Mouse (Mus musculus) heart, embryonic 14.5 days (tissue): Measurements from ENCODE around the gene Olig1. TPM values are rescaled to one million over a fixed set of nuclear protein-coding genes. Genes with fewer than 3 reads are reported as not detected.

Source experiments
- ATAC-seq: fragments of 200-750 bp; cut with Nextera tagmentation; 2 replicates; pipeline ENCODE4 v1.8.0; 2017; ENCODE audit warnings: low read depth, moderate TSS enrichment; ENCODE audit not compliant: insufficient number of reproducible peaks, insufficient read depth, low FRiP score
- H3K27ac ChIP-seq, 2 experiments: fragments of 200-500 bp in 1 of 2; fragments of 300-500 bp in 1 of 2; sonication (generic) in 1 of 2; replicated peaks in 1 of 2; 2 replicates each; pipeline ENCODE4 v1.5.1; 2012 to 2014; ENCODE audit warnings: low read depth in 2 of 2, low read length in 2 of 2, control low read depth in 1 of 2, mild to moderate bottlenecking in 1 of 2, mixed read lengths in 1 of 2; ENCODE audit not compliant: control insufficient read depth in 1 of 2, insufficient read depth in 1 of 2
- H3K27me3 ChIP-seq: fragments of 300-500 bp; sonication (generic); 2 replicates; pipeline ENCODE4 v1.6.1; 2014; ENCODE audit warnings: mild to moderate bottlenecking, low read length, control low read depth; ENCODE audit not compliant: control insufficient read depth, insufficient read depth
- H3K36me3 ChIP-seq: fragments of 300-500 bp; sonication (generic); 2 replicates; pipeline ENCODE4 v1.6.1; 2014; ENCODE audit warnings: mild to moderate bottlenecking, control low read depth, low read length, mixed read lengths; ENCODE audit not compliant: control insufficient read depth, insufficient read depth
- H3K4me1 ChIP-seq, 2 experiments: fragments of 200-500 bp in 1 of 2; fragments of 300-500 bp in 1 of 2; sonication (generic) in 1 of 2; 2 replicates each; pipeline ENCODE4 v1.6.1; 2012 to 2014; ENCODE audit warnings: low read length in 2 of 2, control low read depth in 1 of 2, mixed read lengths in 1 of 2; ENCODE audit not compliant: control insufficient read depth in 2 of 2, insufficient read depth in 2 of 2
- H3K4me2 ChIP-seq: fragments of 300-500 bp; sonication (generic); 2 replicates; pipeline ENCODE4 v1.6.1; 2014; ENCODE audit warnings: mild to moderate bottlenecking, low read length
- H3K4me3 ChIP-seq, 2 experiments: fragments of 200-500 bp in 1 of 2; fragments of 300-500 bp in 1 of 2; sonication (generic) in 1 of 2; 2 replicates each; pipeline ENCODE4 v1.5.1; 2012 to 2014; ENCODE audit warnings: low read length in 2 of 2, mild to moderate bottlenecking in 2 of 2, control low read depth in 1 of 2, low read depth in 1 of 2, moderate library complexity in 1 of 2; ENCODE audit not compliant: control insufficient read depth in 1 of 2, insufficient read depth in 1 of 2
- H3K9ac ChIP-seq: fragments of 300-500 bp; sonication (generic); 2 replicates; pipeline ENCODE4 v1.6.1; 2014; ENCODE audit warnings: mild to moderate bottlenecking, low read length
- H3K9me3 ChIP-seq: fragments of 300-500 bp; sonication (generic); 2 replicates; pipeline ENCODE4 v1.6.1; 2016; ENCODE audit warnings: low read length, control low read depth; ENCODE audit not compliant: control insufficient read depth
- WGBS: fragments of 180-500 bp; shearing (Covaris S2); extraction: QIAGEN DNeasy Blood & Tissue Kit; methylation state at CpG from one replicate; pipeline ENCODE4 v1.1.7; 2014; 5-methylcytosine and 5-hydroxymethylcytosine counted together
- polyA plus RNA-seq: library from polyadenylated mRNA; unstranded; fragments of >200 nt; fragmentation: Nextera tagmentation; extraction: Ambion mirVana; gene quantifications from 2 replicates; pipeline ENCODE4 v1.2.1, GENCODE M21; 2014

Olig1 gene
- polyA plus RNA-seq, 1 experiment from 2014 or later, result not detected

GRCm38 (mm10) chr16:91271634-91272033 lies 2.1 kb downstream of the Olig1 start:
- WGBS, result 6% methylated on average over 20 of the region's 20 CpGs
- no peaks in the 10 kb centered on the region for H3K36me3 ChIP-seq
- H3K4me1 ChIP-seq, result peaks cover 3 to 17% of the 10 kb centered on the region in 2 experiments; a peak in 3 of 4 replicates
- H3K9ac ChIP-seq, result no peak overlapping the region
- no peak for ATAC-seq
- no peak overlapping the region for H3K4me2 ChIP-seq
- H3K27me3 ChIP-seq, result peaks cover 98% of the 10 kb centered on the region
- H3K9me3 ChIP-seq, result no peaks in the 10 kb centered on the region
- H3K27ac ChIP-seq, result no peak overlapping the region
- H3K4me3 ChIP-seq, result no peak overlapping the region

DNA sequence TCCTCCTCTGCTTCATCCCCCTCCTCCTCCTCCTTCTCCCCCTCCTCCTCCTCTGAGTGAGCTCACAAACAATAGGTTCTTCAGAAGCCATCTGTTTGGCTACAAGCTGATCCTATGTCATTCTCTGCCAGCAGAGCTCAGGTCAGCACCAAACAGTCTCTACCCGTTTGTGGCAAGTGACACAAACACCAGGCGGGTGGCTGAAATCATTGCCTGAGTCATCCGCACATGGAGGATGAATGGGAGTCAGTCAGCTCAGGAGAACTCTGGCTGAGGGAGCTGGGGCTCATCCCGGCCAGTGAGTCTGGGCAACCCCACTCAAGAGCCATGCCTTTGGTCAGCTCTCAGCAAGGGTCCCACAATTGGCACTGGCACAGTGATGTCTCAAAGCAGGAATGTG lies 10.9 kb downstream of the Olig1 start:
- H3K36me3 ChIP-seq, result no peaks in the 10 kb centered on the region
- no peak overlapping the region for H3K4me2 ChIP-seq
- ATAC-seq, result no peak
- no peak overlapping the region for H3K9ac ChIP-seq
- no peaks in the 10 kb centered on the region for H3K9me3 ChIP-seq
- H3K4me1 ChIP-seq, result peaks cover 0 to 2% of the 10 kb centered on the region in 2 experiments; a peak in 1 of 4 replicates
- no peak overlapping the region for H3K27ac ChIP-seq
- peaks cover 21% of the 10 kb centered on the region for H3K27me3 ChIP-seq
- 66% methylated on average over 4 of the region's 4 CpGs for WGBS
- no peak overlapping the region for H3K4me3 ChIP-seq

- 77% methylated on average over 7 of the region's 7 CpGs for WGBS
- H3K4me2 ChIP-seq, result no peak overlapping the region
- H3K9me3 ChIP-seq, result no peaks in the 10 kb centered on the region
- no peaks in the 10 kb centered on the region for H3K36me3 ChIP-seq
- ATAC-seq, result no peak
- no peaks in the 10 kb centered on the region for H3K4me1 ChIP-seq
- no peak overlapping the region for H3K27ac ChIP-seq
- no peak overlapping the region for H3K9ac ChIP-seq
- no peaks in the 10 kb centered on the region; the same call in 1 of the 2 replicates for H3K27me3 ChIP-seq
- H3K4me3 ChIP-seq, result no peak overlapping the region
These were observed 22.5 kb downstream of the Olig1 start for GRCm38 (mm10) chr16:91292080-91292479.

DNA sequence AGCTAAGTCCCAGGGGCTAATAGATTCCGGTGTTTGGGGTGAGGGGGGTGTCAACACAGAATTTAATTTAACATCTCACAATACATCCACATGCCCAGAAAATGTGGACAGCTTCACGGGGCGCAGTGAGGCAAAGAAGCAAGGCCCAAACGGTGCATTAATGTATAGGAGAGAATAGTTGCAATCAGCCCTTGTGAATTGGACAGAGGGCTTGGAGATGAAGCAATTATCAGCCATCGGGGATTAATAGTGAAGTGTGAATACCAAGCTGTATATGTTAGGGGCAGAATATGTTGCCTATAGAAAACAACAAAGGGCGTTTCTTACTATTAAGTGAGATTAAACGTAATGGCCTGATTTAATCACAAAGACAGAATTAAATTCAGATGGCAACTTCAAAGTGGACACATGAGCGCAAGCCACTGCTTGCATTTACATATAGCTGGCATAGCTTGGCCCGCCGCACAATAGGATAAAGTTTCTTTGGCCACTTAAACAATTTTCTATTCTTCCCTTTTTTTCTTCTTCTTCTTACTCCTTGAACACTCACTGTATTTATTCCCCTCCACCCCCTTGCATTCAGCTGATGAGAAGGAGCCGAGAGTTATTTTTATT lies 23.3 kb downstream of the Olig1 start:
- no peaks in the 10 kb centered on the region for H3K4me1 ChIP-seq
- H3K4me3 ChIP-seq, result no peak overlapping the region
- no peak overlapping the region for H3K27ac ChIP-seq
- no peaks in the 10 kb centered on the region for H3K36me3 ChIP-seq
- H3K9me3 ChIP-seq, result no peaks in the 10 kb centered on the region
- no peak overlapping the region for H3K9ac ChIP-seq
- ATAC-seq, result no peak
- WGBS, result 76% methylated on average over 11 of the region's 11 CpGs
- no peaks in the 10 kb centered on the region; the same call in 1 of the 2 replicates for H3K27me3 ChIP-seq
- H3K4me2 ChIP-seq, result no peak overlapping the region

DNA sequence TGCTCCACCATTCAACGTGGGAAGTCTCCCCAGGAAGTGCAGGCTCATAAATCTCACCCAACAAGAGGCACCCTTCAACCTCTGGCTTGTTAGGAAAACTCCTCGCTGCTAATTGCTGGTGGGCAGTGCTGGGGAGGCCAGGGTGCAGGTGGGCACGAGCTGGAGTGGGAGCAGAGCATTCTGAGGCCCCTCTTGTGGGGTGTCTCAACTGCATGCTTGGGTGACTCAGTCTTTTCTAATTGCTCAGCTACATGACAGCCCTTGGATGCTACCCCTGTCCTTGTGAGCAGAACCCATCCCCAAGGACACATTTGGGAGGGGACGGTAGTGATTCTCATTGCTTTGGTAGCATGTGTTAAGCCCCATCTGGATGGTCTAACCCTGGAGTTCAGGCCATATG lies 28.2 kb downstream of the Olig1 start:
- H3K27me3 ChIP-seq, result peaks cover 21% of the 10 kb centered on the region
- 41% methylated on average over 4 of the region's 4 CpGs for WGBS
- H3K9ac ChIP-seq, result no peak overlapping the region
- no peaks in the 10 kb centered on the region for H3K9me3 ChIP-seq
- no peak overlapping the region for H3K4me3 ChIP-seq
- no peak overlapping the region for H3K27ac ChIP-seq
- no peaks in the 10 kb centered on the region for H3K4me1 ChIP-seq
- no peak overlapping the region for H3K4me2 ChIP-seq
- no peak for ATAC-seq
- H3K36me3 ChIP-seq, result no peaks in the 10 kb centered on the region

GRCm38 (mm10) chr16:91299412-91299811 lies 29.8 kb downstream of the Olig1 start:
- Histone ChIP-seq H3K4me3 (no peak overlapping the region), H3K4me1 (no peaks in the 10 kb centered on the region), H3K9ac (no peak overlapping the region), H3K36me3 (no peaks in the 10 kb centered on the region), H3K9me3 (no peaks in the 10 kb centered on the region), H3K27me3 (peaks cover 38% of the 10 kb centered on the region), H3K4me2 (no peak overlapping the region), H3K27ac (no peak overlapping the region)
- no peak for ATAC-seq
- 80% methylated on average over 7 of the region's 7 CpGs for WGBS

DNA sequence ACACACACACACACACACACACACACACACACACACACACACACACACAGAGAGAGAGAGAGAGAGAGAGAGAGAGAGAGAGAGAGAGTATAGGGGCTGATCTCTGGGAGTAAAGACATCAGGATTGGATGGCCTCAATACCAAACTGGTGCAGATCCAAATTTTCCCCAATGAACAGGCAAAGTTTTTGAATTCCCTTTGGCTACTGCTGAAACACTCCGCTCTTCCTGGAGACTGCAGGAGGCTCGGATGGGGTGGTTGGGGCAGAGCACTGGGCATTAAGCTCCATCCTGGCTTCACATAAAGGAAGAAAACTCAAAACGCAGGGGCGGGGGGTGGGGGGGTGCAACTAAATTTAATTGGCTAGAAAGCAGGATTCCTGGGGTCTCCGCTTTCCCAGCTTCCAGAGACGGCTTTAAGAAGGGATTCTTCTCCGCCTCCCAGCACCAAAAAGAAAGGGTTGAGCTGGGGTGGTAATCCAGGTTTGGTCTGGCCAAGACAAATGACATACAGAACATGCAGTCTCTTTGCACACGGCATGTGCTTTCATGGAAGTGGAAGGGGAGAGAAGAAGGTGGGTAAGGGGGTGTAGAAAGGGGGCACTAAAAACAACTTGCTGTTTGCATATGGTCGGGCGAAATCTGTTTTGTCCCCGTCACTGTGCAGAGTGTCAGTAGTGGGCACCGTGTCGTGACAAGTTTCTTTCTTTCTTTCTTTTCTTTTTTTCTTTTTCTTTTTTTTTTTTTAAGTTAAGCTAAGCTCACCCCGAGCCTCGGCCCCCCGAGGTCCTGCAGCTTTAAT lies 31.3 kb downstream of the Olig1 start:
- Histone ChIP-seq H3K4me1 (no peaks in the 10 kb centered on the region), H3K27ac (no peak overlapping the region), H3K9ac (no peak overlapping the region), H3K36me3 (no peaks in the 10 kb centered on the region), H3K4me2 (no peak overlapping the region), H3K9me3 (no peaks in the 10 kb centered on the region), H3K27me3 (peaks cover 41% of the 10 kb centered on the region), H3K4me3 (no peak overlapping the region)
- ATAC-seq, result no peak
- WGBS, result 42% methylated on average over 16 of the region's 16 CpGs
